Mouse (Mus musculus) heart, adult 2 months (tissue): ENCODE results near the gene Glcci1. TPM values are rescaled to one million over a fixed set of nuclear protein-coding genes. Genes with fewer than 3 reads are reported as not detected.

ENCODE experiments used
- DNase-seq, 2 experiments: peaks; one replicate each; pipeline ENCODE4 v3.0.0; 2021
- H3K27ac ChIP-seq: fragments of 200-600 bp; 2 replicates; pipeline ENCODE4 v1.8.1; 2022
- H3K27me3 ChIP-seq: fragments of 200-500 bp; 2 replicates; pipeline ENCODE4 v1.6.1; 2012; ENCODE audit warnings: mild to moderate bottlenecking, low read length, inconsistent platforms, mixed read lengths; ENCODE audit not compliant: control insufficient read depth, insufficient read depth
- H3K36me3 ChIP-seq: fragments of 200-500 bp; 2 replicates; pipeline ENCODE4 v1.6.1; 2012; ENCODE audit warnings: low read length, inconsistent platforms; ENCODE audit not compliant: control insufficient read depth, insufficient read depth
- H3K4me1 ChIP-seq: fragments of 200-500 bp; 2 replicates; pipeline ENCODE4 v1.6.1; 2011; ENCODE audit warnings: low read length; ENCODE audit not compliant: control insufficient read depth, insufficient read depth
- H3K4me3 ChIP-seq: fragments of 200-600 bp; 2 replicates; pipeline ENCODE4 v1.8.1; 2022
- H3K79me2 ChIP-seq: fragments of 200-500 bp; replicated peaks from 2 replicates; pipeline ENCODE4 v1.6.1; 2012; ENCODE audit warnings: mild to moderate bottlenecking, inconsistent platforms, low read length, moderate library complexity, mixed read lengths; ENCODE audit not compliant: control insufficient read depth, insufficient read depth
- H3K9ac ChIP-seq: fragments of 200-500 bp; 2 replicates; pipeline ENCODE4 v1.6.1; 2012; ENCODE audit warnings: low read depth, mild to moderate bottlenecking, control low read depth, inconsistent platforms, low read length, mixed read lengths
- CTCF ChIP-seq: fragments of 200-600 bp; IDR thresholded peaks from 2 replicates; pipeline ENCODE4 v1.8.1; 2022; ENCODE audit warnings: antibody characterized with exemption, mild to moderate bottlenecking, moderate library complexity
- EP300 ChIP-seq: fragments of 200-500 bp; IDR thresholded peaks from 2 replicates; pipeline ENCODE4 v1.6.1; 2011; ENCODE audit warnings: low read depth, low read length, control low read depth; ENCODE audit not compliant: insufficient read depth
- POLR2A ChIP-seq: fragments of 200-500 bp; IDR thresholded peaks from 2 replicates; pipeline ENCODE4 v1.6.1; 2011; ENCODE audit warnings: mild to moderate bottlenecking, low read depth, low read length, control low read depth; ENCODE audit not compliant: insufficient read depth
- WGBS: fragments of 180-500 bp; shearing (Covaris S2); methylation state at CpG from one replicate; pipeline ENCODE4 v1.1.7; 2018; 5-methylcytosine and 5-hydroxymethylcytosine counted together
- intact Hi-C: fragments of 180-260 bp; cut with DNase I; formaldehyde crosslinking; loops from one replicate; pipeline ENCODE4 v1.15.1; 2025
- polyA plus RNA-seq: library from polyadenylated mRNA; depleted of rRNA; stranded (reverse); fragments of >200 nt; gene quantifications from 2 replicates; pipeline ENCODE4 v1.2.3, GENCODE M21; 2012
- total RNA-seq, 2 experiments: library from RNA; stranded (reverse); gene quantifications; 2 replicates each; pipeline ENCODE4 v1.2.3; 2021

Gene Glcci1
- total and polyA plus RNA-seq, 3 experiments = 1.7 to 10.7 (median 9.0) TPM

DNA sequence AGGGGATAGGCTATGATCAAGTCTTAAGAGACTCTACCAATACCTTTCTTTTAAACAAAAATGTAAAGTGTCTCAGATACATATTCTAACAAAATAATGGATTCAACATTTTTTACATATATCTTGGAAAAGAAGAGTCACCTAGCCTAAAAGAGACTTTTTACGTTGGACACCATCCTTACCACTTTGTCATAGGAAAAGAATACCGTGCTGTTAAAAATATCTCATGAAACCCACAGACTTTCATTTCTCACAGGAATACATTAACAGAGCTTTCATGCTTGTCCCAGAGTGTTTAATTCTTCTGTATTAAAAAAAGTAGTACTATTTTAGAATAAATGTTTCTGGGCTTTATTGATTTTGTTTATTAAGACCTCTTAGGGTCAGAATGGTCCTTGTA is 41.8 kb downstream of the Glcci1 start:
- no peak for DNase-seq
- WGBS = 88% methylated on average over 2 of the region's 2 CpGs
- intact Hi-C loops = no loop called here
- Histone ChIP-seq H3K9ac (no peak overlapping the region), H3K4me3 (no peak overlapping the region), H3K79me2 (no peaks in the 10 kb centered on the region), H3K27ac (no peak overlapping the region), H3K4me1 (no peaks in the 10 kb centered on the region), H3K36me3 (no peaks in the 10 kb centered on the region), H3K27me3 (no peaks in the 10 kb centered on the region)
- TF ChIP-seq POLR2A (no peak), CTCF (no peak), EP300 (no peak)

DNA sequence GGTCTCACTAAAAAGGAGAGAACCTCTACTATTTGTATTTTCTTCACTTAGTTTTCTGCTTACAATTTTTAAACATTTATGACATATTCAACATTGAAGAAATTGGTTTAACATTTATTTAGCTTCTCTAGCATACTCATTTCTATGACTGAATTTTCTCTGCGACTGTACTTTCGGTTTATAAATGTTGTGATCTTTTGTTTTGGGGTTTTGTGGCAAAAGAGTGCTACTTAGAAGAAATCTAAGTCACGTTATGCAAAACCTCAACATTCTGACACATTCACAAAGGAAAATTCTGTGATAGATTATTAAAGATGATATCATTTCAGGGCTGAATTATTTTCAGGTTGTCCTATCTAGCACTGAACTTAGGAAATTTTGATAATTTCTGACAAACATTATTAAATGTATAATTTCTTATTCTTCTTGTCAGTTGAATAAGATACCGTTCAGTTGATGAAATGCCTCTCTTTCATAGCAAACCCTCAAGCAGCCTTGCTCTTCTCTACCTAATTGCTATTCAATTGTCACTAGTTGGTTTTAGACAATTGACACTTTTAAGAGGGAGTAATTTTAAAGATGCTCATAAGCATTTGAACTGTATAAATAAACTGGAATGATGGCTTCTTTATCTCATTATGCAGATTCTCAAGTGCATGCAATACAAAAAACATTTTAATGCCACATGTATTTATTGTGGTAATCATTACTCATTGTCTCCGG is 47.6 kb downstream of the Glcci1 start:
- DNase-seq = no peak
- intact Hi-C loops = no loop called here

DNA sequence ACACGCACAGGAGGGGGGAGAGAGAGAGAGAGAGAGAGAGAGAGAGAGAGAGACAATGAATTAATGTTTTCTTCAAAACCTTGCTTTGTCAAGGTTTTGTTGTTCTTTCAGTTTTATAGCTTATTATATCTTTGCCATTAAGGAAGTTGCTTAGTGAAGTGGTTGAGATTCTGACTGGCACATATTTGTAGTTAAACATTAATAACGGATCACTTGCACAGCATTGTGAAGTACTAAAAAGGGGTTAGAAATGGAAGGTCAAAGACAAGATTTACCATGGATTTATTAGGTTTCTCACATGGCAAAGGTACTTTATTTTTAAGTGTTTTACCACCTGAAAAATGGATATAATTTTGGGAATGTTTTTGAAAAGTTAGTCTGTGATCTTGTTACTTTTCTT is 51.3 kb downstream of the Glcci1 start:
- Histone ChIP-seq H3K36me3 (no peaks in the 10 kb centered on the region; the same call in 1 of the 2 replicates), H3K4me3 (no peak overlapping the region), H3K4me1 (no peaks in the 10 kb centered on the region), H3K9ac (no peak overlapping the region), H3K27ac (no peak overlapping the region), H3K27me3 (no peaks in the 10 kb centered on the region), H3K79me2 (no peaks in the 10 kb centered on the region)
- intact Hi-C loops = no loop called here
- 93% methylated on average over 2 of the region's 2 CpGs for WGBS
- TF ChIP-seq CTCF = no peak
- TF ChIP-seq EP300 = no peak
- TF ChIP-seq POLR2A = no peak
- no peak for DNase-seq

More for the DNA sequence above, 47.6 kb downstream of the Glcci1 start:
- Histone ChIP-seq H3K4me3 (no peak overlapping the region), H3K79me2 (no peaks in the 10 kb centered on the region), H3K36me3 (no peaks in the 10 kb centered on the region; the same call in 1 of the 2 replicates), H3K4me1 (no peaks in the 10 kb centered on the region), H3K27ac (no peak overlapping the region), H3K27me3 (no peaks in the 10 kb centered on the region), H3K9ac (no peak overlapping the region)
- TF ChIP-seq POLR2A = no peak
- no peak for TF ChIP-seq CTCF
- TF ChIP-seq EP300 = no peak
- WGBS = 97% methylated on average over 5 of the region's 5 CpGs

DNA sequence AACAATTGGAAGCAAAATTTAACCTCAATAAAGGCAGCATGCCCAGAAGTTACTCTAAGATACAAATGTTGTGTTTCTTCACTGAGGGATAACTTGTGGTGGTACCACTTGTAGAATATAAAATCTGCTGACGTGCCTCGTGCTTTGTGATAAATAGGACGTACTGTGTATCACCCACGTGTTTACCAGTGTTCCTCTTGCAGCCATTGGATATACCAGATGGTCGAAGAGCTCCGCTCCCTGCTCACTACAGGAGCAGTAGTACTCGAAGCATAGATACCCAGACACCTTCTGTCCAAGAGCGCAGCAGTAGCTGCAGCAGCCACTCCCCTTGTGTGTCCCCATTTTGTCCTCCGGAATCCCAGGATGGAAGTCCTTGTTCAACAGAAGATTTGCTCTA is 73.0 kb downstream of the Glcci1 start:
- H3K9ac ChIP-seq = no peak overlapping the region
- H3K4me3 ChIP-seq = no peak overlapping the region
- H3K27ac ChIP-seq = no peak overlapping the region
- H3K27me3 ChIP-seq = no peaks in the 10 kb centered on the region
- TF ChIP-seq EP300 (no peak), POLR2A (no peak), CTCF (no peak)
- DNase-seq = no peak
- intact Hi-C loops = no loop called here
- no peaks in the 10 kb centered on the region for H3K4me1 ChIP-seq
- H3K36me3 ChIP-seq = no peaks in the 10 kb centered on the region
- H3K79me2 ChIP-seq = no peaks in the 10 kb centered on the region
- 94% methylated on average over 9 of the region's 9 CpGs for WGBS

DNA sequence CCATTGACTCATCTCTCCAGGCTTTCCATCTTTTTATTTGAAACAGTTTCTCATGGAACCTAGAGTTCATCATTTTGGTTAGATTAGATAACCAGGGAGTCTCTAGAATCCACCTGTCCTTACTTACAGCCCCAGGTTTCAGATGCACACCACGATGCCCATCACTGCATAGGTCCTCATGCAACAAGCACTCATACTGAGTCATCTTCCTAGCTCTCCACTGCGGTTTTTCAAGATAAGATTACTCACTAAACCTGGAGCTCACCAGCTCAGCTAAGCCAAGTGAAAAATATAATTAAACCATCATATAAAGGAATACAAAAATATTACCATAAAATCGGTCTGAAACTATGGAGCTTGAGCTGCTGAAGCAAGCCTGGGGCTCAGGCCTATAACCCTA is 74.5 kb downstream of the Glcci1 start:
- Histone ChIP-seq H3K36me3 (no peaks in the 10 kb centered on the region), H3K27ac (no peak overlapping the region), H3K4me1 (no peaks in the 10 kb centered on the region), H3K4me3 (no peak overlapping the region), H3K9ac (no peak overlapping the region), H3K79me2 (no peaks in the 10 kb centered on the region), H3K27me3 (no peaks in the 10 kb centered on the region)
- intact Hi-C loops = no loop called here
- DNase-seq = no peak
- 77% methylated on average over 3 of the region's 3 CpGs for WGBS
- TF ChIP-seq EP300 (no peak), CTCF (no peak), POLR2A (no peak)

DNA sequence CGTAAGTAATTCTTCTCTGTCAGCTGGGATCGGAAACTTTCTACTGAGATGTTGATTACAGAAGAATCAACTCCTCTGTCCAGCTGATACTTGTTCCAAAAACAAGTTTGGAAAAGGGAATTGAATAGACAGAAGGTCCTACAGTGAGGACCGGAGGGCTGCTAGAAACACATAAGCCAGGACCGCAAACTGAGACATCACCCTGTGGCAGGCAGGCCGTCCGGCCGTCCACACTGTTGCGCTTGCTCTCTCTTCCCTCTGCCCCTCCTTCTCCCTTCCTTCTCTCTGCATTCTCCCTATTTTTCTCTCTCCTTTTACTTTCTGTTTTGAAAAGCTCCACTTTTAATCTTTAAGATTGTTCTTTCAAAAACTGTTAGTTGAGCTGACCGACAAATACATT is 82.3 kb downstream of the Glcci1 start:
- H3K4me1 ChIP-seq = no peaks in the 10 kb centered on the region
- TF ChIP-seq EP300 = no peak
- TF ChIP-seq POLR2A = no peak
- 63% methylated on average over 9 of the region's 9 CpGs for WGBS
- DNase-seq = no peak
- no peak overlapping the region for H3K9ac ChIP-seq
- H3K27ac ChIP-seq = no peak overlapping the region
- no peak overlapping the region for H3K4me3 ChIP-seq
- no peaks in the 10 kb centered on the region for H3K27me3 ChIP-seq
- no peaks in the 10 kb centered on the region for H3K36me3 ChIP-seq
- H3K79me2 ChIP-seq = no peaks in the 10 kb centered on the region
- intact Hi-C loops = no loop called here

DNA sequence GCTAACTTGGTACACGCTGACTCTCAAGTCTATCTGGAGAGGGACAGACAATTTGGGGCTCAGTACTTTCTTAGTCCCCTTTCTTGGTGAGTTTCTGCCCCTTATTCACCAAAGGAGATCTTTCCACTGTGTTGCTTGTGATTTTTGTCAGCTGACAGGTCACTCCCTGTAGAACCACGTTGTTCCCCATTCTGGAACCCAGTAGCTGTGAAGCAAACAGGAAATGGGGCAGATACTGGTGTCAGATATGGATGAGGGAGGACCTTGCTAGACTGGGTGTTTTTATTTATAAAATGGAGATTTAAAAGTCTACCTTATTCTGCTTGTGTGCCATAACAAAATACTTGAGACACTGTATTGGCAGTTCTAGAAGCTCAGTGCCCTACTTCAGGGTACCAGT is 108.0 kb downstream of the Glcci1 start:
- Histone ChIP-seq H3K79me2 (no peaks in the 10 kb centered on the region), H3K4me1 (no peaks in the 10 kb centered on the region), H3K27ac (no peak overlapping the region), H3K4me3 (no peak overlapping the region), H3K36me3 (no peaks in the 10 kb centered on the region), H3K9ac (no peak overlapping the region), H3K27me3 (no peaks in the 10 kb centered on the region)
- 54% methylated on average over 2 of the region's 2 CpGs for WGBS
- no peak for TF ChIP-seq EP300
- no peak for TF ChIP-seq CTCF
- TF ChIP-seq POLR2A = no peak
- intact Hi-C loops = no loop called here
- no peak for DNase-seq
